Mouse (Mus musculus): ENCODE results near the gene Ralgds.

The Ralgds gene

GRCm38 (mm10) chr2:28532938-28533771 lies 20.2 kb downstream of the Ralgds start:
- DNase-seq (ENCODE audit: low read depth, low spot score), result peak; percentile 78

DNA sequence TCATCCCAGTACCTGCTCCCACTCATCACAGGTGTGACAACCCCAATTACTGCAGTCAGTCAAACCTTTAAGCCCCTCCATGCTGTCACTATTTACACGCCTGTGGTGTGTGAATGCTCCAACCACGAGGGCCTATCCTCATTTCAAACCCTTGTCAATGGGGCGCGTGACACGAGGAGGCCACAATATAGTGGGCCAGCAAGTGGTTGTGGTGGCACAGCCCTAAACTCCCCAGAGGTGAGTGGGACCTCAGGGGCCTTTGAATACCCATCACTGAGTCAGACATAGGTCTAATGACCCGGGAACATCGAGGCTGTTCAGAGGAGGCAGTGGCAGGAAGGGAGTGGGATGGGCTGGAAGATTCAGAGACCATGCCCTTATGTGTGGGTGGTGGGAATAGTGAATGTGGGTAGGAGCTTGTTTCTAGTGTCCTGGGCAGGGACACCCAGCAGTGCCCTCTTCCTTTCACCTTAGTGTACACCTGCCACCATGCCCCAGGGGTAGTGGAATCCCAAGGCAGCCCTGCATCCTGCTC lies 21.0 kb downstream of the Ralgds start:
- DNase-seq (ENCODE audit: low read depth, low spot score), result no peak

DNA sequence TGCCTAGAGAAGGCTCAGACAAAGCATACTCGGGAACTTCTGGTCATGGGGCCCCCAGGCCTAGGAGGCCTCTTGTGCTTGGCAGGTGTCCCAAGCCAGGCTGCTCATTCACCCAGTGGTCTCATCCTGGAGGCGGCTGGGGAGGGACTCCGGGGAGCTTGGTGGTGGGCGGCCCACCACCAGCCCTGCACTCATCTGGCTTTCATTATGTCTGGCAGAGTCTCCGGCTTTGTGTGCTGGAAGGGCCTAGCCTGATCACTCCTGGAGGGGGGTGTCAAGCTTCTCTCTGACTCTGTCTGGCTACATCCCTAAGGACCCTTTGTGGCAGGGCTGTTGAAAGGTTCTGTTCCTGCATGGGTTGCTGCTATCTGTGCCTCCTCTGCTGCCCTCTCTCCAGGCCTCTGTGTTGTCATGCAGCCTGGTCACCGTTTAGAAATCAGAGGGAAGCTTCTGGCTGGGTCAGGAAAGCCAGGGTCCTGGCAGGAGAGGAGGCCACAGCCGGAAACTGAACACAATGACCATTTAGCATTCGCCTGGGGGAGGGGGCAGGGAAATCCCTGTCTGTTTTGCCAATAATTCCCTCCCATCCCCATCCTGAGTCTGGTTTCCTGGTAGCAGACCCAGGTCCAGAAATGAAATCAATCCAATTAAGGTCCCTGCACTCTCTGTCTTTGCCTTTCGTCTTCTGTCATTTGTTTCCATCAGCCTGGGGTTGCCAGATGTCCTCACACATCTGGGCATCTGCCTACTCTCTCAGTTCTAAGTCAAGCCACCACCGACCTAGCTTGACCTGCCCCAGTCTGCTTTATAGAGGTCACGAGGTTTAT lies 21.7 kb downstream of the Ralgds start:
- DNase-seq (ENCODE audit: low read depth, low spot score), result no peak

DNA sequence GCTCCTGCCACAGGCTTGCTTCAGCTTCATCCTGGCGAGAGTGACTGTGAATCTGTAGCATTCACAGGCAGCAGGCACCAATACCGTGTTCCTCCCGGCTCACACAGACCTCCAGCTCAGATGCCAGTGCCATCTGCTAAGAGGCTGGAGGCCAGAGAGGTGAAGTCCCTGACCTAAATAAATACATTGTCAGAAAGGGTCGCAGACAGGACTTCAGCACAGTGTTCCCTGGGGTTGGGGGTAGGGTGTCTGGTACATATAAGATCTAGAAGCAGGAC lies 22.3 kb downstream of the Ralgds start:
- DNase-seq (ENCODE audit: low read depth, low spot score), result no peak

- no peak for DNase-seq (ENCODE audit: low read depth, low spot score)
Measured at GRCm38 (mm10) chr2:28535650-28536049, 22.7 kb downstream of the Ralgds start.

DNA sequence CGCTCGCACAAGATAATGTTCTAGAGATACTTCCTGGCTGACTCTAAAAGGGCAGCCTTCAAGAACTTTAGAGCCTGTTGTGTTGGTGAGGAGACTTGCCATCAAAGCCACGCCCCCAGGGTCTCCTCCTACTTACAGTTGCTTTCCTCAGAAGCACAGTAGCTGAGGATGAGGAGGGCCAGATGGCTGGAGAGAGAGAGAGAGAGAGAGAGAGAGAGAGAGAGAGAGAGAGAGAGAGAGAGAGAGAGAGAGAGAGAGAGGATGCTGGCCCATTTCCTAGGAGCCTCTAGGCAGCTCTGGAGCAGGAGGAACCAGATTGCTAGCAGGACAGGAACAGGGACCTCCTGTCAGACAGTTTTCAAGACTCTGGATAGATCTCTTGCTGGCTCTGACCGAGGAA lies 23.2 kb downstream of the Ralgds start:
- no peak for DNase-seq (ENCODE audit: low read depth, low spot score)

DNA sequence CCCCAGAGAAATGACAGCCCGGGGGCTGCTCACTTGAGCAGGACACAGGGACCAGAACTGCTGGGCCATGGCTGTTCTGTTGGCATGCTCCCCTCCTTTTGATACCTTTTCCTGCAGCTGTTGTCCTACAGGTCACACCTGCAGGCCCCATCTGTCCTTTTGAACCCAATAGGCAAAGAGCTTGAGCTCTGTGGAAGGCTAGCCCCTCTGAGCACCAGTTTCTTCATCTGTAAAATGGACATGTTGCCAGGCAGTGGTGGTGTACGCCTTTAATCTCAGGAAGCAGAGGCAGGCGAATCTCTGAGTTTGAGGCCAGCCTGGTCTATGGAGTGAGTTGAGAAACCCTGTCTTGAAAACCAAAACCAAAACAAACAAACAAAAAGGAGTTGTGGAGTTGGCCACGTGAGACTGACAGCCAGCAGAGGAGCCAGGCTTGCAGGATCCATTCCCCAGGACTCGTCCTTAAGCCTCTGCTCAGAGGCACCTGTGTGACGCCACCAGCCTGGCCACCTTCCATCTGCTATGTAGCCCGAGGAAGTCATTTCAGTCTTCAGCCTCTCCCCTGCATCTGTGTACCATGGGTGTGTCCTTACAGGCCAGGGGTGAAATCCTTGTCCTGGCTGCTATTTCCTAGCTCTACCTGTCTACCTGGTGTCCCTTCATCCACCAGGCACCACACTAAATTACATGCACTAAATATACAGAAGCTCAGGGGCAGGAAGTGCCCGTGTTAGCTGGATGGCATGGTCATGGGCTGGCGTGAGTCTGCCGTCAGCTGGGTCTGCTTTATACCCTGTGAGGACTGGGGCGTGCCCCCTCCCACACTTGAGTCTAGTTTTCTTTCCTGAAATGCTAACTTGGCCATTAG lies 24.1 kb downstream of the Ralgds start:
- no peak for DNase-seq (ENCODE audit: low read depth, low spot score)

DNA sequence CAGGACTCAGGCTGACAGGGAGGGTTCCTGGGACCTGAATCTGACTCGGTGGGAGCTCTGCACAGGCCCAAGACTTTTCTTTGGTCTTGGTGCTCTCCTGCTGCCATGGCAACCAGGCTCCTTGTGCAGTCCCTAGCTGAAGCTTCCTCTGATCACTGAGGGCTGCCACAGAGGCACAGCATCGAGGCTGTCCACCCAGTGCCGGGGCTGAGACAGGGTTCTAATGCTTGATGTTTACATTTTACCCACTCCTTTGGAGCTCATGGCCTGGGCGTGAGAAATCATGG lies 24.7 kb downstream of the Ralgds start:
- no peak for DNase-seq (ENCODE audit: low read depth, low spot score)

- DNase-seq (ENCODE audit: low read depth, low spot score), result no peak
Measured at GRCm38 (mm10) chr2:28537995-28538816, 25.3 kb downstream of the Ralgds start.

DNA sequence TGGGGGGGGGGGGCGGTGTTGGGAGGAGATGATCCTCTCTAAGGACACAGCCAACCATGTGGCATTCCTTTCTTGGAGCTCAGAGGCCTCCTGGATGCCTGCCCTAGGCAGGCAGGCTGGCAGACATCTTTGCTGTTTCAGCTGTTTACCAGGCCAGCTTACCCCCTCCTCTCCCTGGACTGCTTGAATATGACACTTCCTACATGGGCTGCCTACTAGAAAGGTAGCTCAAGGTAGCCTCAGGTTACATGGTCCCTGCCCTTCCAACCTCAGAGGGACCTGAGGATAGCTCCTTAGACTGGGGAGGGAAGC lies 25.8 kb downstream of the Ralgds start:
- no peak for DNase-seq (ENCODE audit: low read depth, low spot score)

DNA sequence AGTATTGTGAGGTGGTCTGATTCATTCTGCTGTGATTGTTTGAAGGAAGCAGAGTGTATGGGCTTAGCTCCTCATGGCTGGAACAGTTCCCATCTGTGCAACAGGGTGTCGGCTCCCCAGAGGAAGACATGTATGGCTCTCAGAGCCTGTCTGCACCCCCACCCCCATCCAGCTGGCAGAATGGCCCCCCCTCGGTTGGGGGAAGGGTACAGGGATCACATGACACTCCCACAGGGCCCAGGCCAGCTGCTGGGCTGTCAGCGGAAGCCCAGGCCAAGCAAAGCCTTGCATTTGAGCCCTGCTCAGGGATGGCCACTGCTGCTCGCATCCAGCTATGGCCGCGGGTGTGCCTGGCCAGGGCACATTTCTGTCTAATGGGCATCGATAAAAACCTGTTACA lies 26.3 kb downstream of the Ralgds start:
- DNase-seq (ENCODE audit: low read depth, low spot score), result peak; percentile 68

GRCm38 (mm10) chr2:28539949-28540348 lies 27.0 kb downstream of the Ralgds start:
- DNase-seq (ENCODE audit: low read depth, low spot score), result no peak

GRCm38 (mm10) chr2:28540587-28541227 lies 27.8 kb downstream of the Ralgds start:
- DNase-seq (ENCODE audit: low read depth, low spot score), result no peak

DNA sequence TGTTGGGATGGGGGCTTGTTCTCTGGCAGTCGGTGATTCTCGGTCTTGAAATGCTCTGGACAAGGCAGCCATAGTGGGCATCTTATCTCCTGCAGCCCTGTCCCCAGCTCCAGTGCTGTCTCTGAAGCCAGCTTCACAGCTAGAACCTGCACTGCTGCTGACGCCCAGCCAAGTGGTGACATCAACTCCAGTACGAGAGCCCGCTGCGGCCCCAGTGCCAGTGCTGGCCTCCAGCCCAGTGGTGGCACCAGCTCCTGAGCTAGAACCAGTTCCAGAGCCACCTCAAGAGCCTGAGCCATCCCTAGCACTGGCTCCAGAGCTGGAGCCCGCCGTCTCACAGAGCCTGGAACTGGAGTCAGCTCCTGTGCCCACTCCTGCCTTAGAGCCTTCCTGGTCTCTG lies 31.0 kb downstream of the Ralgds start:
- no peak for DNase-seq (ENCODE audit: low read depth, low spot score)

GRCm38 (mm10) chr2:28545976-28546375 lies 33.1 kb downstream of the Ralgds start:
- DNase-seq (ENCODE audit: low read depth, low spot score), result peak; percentile 69

GRCm38 (mm10) chr2:28546560-28546959 lies 33.6 kb downstream of the Ralgds start:
- no peak for DNase-seq (ENCODE audit: low read depth, low spot score)

- peak; percentile 76 for DNase-seq (ENCODE audit: low read depth, low spot score)
Measured at GRCm38 (mm10) chr2:28547237-28548172, 34.6 kb downstream of the Ralgds start.

GRCm38 (mm10) chr2:28549157-28549556 lies 36.2 kb downstream of the Ralgds start:
- no peak for DNase-seq (ENCODE audit: low read depth, low spot score)

DNA sequence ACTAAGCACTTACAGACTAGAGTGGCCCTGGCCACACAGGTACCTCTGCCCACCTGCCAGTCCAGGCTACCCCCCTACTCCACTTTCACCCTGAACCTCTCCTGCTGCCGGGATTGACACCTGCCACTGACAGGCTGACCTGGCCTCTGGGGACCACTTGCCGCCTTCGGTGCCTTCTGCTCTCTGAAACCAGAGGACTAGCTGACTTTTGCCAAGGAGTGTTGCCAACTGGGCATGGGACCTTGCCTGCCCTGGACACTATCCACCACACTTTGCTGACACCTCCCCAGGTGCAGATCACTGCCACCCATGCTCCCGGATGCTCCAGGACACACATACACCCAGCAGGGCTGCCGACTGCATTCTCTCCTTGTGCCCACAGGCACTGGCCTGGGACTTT lies 39.4 kb downstream of the Ralgds start:
- DNase-seq (ENCODE audit: low read depth, low spot score), result no peak

DNA sequence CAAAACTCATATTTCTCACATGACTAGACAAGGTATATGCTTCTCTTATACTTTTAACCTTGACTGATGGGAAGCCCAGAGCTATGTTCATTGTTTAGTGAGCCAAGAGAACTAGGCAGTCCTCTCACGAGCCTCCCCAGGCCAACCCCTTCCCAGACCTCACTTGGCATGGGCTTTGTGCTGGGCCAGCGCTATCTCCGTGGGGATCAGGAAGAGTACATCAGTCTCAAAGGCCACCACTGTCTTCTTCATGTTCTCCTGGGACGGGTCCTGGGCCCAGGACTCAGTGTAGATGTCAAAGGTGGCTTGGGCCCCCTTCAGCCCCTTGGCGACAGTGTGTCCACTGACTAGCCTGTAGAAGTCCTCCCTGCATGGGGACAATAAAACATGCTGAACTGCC lies 44.5 kb downstream of the Ralgds start:
- no peak for DNase-seq (ENCODE audit: low read depth, low spot score)

All from retina, postnatal 7 days (tissue).